Mouse (Mus musculus) kidney, embryonic 14.5 days (tissue): Measurements from ENCODE around the gene Trim40. TPM values are rescaled to one million over a fixed set of nuclear protein-coding genes. Genes with fewer than 3 reads are reported as not detected.

Source experiments
- ATAC-seq: fragments of 200-750 bp; cut with Nextera tagmentation; 2 replicates; pipeline ENCODE4 v1.8.0; 2017; ENCODE audit warnings: moderate number of reproducible peaks, mild to moderate bottlenecking, moderate TSS enrichment, moderate library complexity; ENCODE audit not compliant: low FRiP score, low TSS enrichment
- H3K27ac ChIP-seq: fragments of 300-500 bp; sonication (generic); 2 replicates; pipeline ENCODE4 v1.5.1; 2014; ENCODE audit warnings: low read depth, mild to moderate bottlenecking, low read length, moderate library complexity, mixed read lengths
- H3K27me3 ChIP-seq: fragments of 300-500 bp; sonication (generic); 2 replicates; pipeline ENCODE4 v1.6.1; 2014; ENCODE audit warnings: mild to moderate bottlenecking, low read length; ENCODE audit not compliant: control insufficient read depth, insufficient read depth
- H3K36me3 ChIP-seq: fragments of 300-500 bp; sonication (generic); 2 replicates; pipeline ENCODE4 v1.6.1; 2014; ENCODE audit warnings: low read length, mixed read lengths; ENCODE audit not compliant: control insufficient read depth, insufficient read depth
- H3K4me1 ChIP-seq: fragments of 300-500 bp; sonication (generic); 2 replicates; pipeline ENCODE4 v1.6.1; 2014; ENCODE audit warnings: low read length, mixed read lengths; ENCODE audit not compliant: control insufficient read depth, insufficient read depth
- H3K4me2 ChIP-seq: fragments of 300-500 bp; sonication (generic); replicated peaks from 2 replicates; pipeline ENCODE4 v1.6.1; 2014; ENCODE audit warnings: low read depth, mild to moderate bottlenecking, low read length
- H3K4me3 ChIP-seq: fragments of 300-500 bp; sonication (generic); 2 replicates; pipeline ENCODE4 v1.5.1; 2014; ENCODE audit warnings: mild to moderate bottlenecking, low read length
- H3K9ac ChIP-seq: fragments of 300-500 bp; sonication (generic); 2 replicates; pipeline ENCODE4 v1.6.1; 2014; ENCODE audit warnings: low read depth, mild to moderate bottlenecking, low read length, moderate library complexity
- H3K9me3 ChIP-seq: fragments of 300-500 bp; sonication (generic); 2 replicates; pipeline ENCODE4 v1.6.1; 2016; ENCODE audit warnings: low read length; ENCODE audit not compliant: control insufficient read depth
- WGBS: fragments of 180-500 bp; shearing (Covaris S2); extraction: QIAGEN DNeasy Blood & Tissue Kit; methylation state at CpG from one replicate; pipeline ENCODE4 v1.1.7; 2014; 5-methylcytosine and 5-hydroxymethylcytosine counted together
- polyA plus RNA-seq: library from polyadenylated mRNA; unstranded; fragments of >200 nt; fragmentation: Nextera tagmentation; extraction: Ambion mirVana; gene quantifications from 2 replicates; pipeline ENCODE4 v1.2.1, GENCODE M21; 2014

Trim40 gene
- polyA plus RNA-seq, 1 experiment from 2014 or later: not detected

GRCm38 (mm10) chr17:36920239-36920638 lies 30.3 kb upstream of the Trim40 start:
- Histone ChIP-seq H3K36me3 (no peaks in the 10 kb centered on the region), H3K27me3 (no peaks in the 10 kb centered on the region), H3K4me2 (no peak overlapping the region), H3K9ac (no peak overlapping the region), H3K4me3 (no peak overlapping the region), H3K9me3 (no peaks in the 10 kb centered on the region), H3K4me1 (no peaks in the 10 kb centered on the region), H3K27ac (no peak overlapping the region)
- ATAC-seq: no peak
- 42% methylated on average over 15 of the region's 15 CpGs for WGBS

GRCm38 (mm10) chr17:36915076-36915475 lies 25.2 kb upstream of the Trim40 start:
- Histone ChIP-seq H3K36me3 (no peaks in the 10 kb centered on the region), H3K9ac (no peak overlapping the region), H3K4me1 (no peaks in the 10 kb centered on the region), H3K4me2 (no peak overlapping the region), H3K9me3 (no peaks in the 10 kb centered on the region), H3K4me3 (no peak overlapping the region), H3K27me3 (no peaks in the 10 kb centered on the region), H3K27ac (no peak overlapping the region)
- 11% methylated on average over 9 of the region's 9 CpGs for WGBS
- 0 out of 2 replicates have a peak, but pooled peaks have one; percentile 12 for ATAC-seq

- 15% methylated on average over 2 of the region's 2 CpGs for whole genome bisulfite sequencing
- Histone ChIP-seq H3K27ac (no peak overlapping the region), H3K36me3 (no peaks in the 10 kb centered on the region), H3K4me1 (no peaks in the 10 kb centered on the region), H3K4me2 (no peak overlapping the region), H3K9me3 (no peaks in the 10 kb centered on the region), H3K9ac (no peak overlapping the region), H3K4me3 (no peak overlapping the region), H3K27me3 (no peaks in the 10 kb centered on the region)
- no peak for ATAC-seq
Measured at GRCm38 (mm10) chr17:36914108-36914507, 24.2 kb upstream of the Trim40 start.

DNA sequence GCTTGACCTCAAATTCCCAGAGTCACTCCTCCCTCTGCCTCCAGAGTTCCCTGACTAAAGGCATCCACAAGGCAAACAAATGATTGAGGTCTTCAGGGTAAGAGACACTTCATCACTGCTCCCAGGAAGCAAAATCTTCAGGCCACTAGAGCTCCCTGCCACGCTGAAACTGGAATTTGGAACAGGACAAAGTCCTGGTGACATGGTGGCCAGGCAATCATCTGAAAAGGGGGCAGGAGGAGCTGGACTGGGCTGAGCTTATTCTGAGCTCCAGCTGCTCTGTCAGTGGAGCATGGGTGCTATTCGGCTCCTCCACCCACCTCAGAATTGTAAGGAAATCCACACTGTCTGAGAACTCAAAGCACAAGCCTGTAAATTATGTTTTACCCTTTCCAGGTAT lies 22.1 kb upstream of the Trim40 start:
- Histone ChIP-seq H3K4me3 (no peak overlapping the region), H3K4me2 (no peak overlapping the region), H3K27me3 (no peaks in the 10 kb centered on the region), H3K9ac (no peak overlapping the region), H3K4me1 (no peaks in the 10 kb centered on the region), H3K36me3 (no peaks in the 10 kb centered on the region), H3K9me3 (no peaks in the 10 kb centered on the region), H3K27ac (no peak overlapping the region)
- WGBS: 65% methylated on average over 2 of the region's 2 CpGs
- no peak for ATAC-seq

GRCm38 (mm10) chr17:36909802-36910201 lies 19.9 kb upstream of the Trim40 start:
- Histone ChIP-seq H3K4me3 (no peak overlapping the region), H3K36me3 (no peaks in the 10 kb centered on the region), H3K4me1 (no peaks in the 10 kb centered on the region), H3K27ac (no peak overlapping the region), H3K27me3 (no peaks in the 10 kb centered on the region), H3K9ac (no peak overlapping the region), H3K9me3 (no peaks in the 10 kb centered on the region), H3K4me2 (no peak overlapping the region)
- no peak for ATAC-seq
- WGBS: 59% methylated on average over 4 of the region's 4 CpGs

DNA sequence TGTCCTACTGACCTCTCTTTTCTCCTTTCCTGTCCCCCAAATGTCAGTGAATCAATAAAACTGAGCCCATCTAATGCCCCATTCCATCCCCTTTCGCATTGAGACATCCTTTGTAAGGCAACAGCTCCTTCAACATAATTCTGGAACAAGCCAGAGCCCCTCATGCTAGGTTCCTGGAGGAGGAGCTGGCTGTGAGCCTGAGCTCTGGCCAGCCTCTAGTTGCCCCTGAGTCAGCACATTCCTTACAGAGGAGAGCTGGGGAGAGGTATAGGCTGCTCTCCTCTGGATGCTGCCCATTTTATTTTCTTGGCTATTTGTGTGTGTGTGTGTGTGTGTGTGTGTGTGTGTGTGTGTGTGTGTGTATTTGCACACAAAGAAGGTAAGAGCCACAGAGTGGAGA lies 18.3 kb upstream of the Trim40 start:
- WGBS: 54% methylated on average over 1 of the region's 1 CpGs
- no peaks in the 10 kb centered on the region for H3K9me3 ChIP-seq
- no peak overlapping the region for H3K4me2 ChIP-seq
- H3K4me3 ChIP-seq: no peak overlapping the region
- H3K27ac ChIP-seq: no peak overlapping the region
- no peaks in the 10 kb centered on the region for H3K4me1 ChIP-seq
- H3K36me3 ChIP-seq: no peaks in the 10 kb centered on the region
- H3K9ac ChIP-seq: no peak overlapping the region
- no peak for ATAC-seq
- no peaks in the 10 kb centered on the region for H3K27me3 ChIP-seq

- Histone ChIP-seq H3K27me3 (no peaks in the 10 kb centered on the region), H3K4me2 (no peak overlapping the region), H3K9ac (no peak overlapping the region), H3K4me1 (no peaks in the 10 kb centered on the region), H3K4me3 (no peak overlapping the region), H3K27ac (no peak overlapping the region), H3K9me3 (no peaks in the 10 kb centered on the region), H3K36me3 (no peaks in the 10 kb centered on the region)
- WGBS: 81% methylated on average over 3 of the region's 3 CpGs
- no peak for ATAC-seq
Measured at GRCm38 (mm10) chr17:36903651-36904050, 13.7 kb upstream of the Trim40 start.

DNA sequence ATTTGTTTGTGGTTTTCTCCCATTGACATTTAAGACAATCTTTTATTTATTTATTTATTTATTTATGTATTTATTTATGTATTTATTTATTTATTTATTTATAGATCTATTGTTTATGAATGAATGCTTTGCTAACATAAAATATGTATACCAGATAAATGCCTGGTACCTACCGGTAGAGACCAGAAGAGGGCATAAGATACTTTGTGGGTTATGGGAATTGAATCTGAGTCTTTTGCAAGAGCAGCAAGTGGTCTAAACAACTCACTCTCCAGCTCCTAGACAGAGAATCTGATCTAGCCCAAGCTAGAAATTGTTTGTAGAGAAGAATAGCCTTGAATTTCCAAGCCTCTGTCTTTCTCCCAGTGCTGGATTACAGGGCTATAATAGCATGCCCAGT lies 10.8 kb upstream of the Trim40 start:
- Histone ChIP-seq H3K27ac (no peak overlapping the region), H3K4me2 (no peak overlapping the region), H3K27me3 (no peaks in the 10 kb centered on the region), H3K4me1 (no peaks in the 10 kb centered on the region), H3K9me3 (no peaks in the 10 kb centered on the region), H3K9ac (no peak overlapping the region), H3K36me3 (no peaks in the 10 kb centered on the region), H3K4me3 (no peak overlapping the region)
- WGBS: 42% methylated on average over 1 of the region's 1 CpGs
- ATAC-seq: no peak

DNA sequence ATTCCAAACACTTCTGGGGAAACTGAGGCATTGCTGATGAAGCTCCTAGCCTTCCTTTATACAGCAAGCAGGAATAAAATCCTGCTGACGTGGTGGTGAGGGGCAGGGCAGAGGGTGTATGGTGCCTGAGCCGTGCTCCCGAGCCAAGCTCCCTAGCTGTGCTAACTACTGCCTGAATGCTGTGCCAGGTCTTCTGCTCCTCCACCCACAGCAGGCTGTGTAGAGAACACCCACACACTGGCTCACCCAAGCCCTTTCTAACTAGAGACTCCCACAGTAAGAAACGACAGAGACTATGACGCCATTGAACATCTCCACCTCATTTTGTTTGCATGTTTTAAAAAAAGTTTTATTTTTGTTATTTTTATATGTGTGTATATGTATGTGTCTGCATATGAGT lies 10.1 kb upstream of the Trim40 start:
- WGBS: 87% methylated on average over 5 of the region's 5 CpGs
- no peak overlapping the region for H3K9ac ChIP-seq
- H3K27me3 ChIP-seq: no peaks in the 10 kb centered on the region
- H3K27ac ChIP-seq: no peak overlapping the region
- H3K36me3 ChIP-seq: no peaks in the 10 kb centered on the region
- no peaks in the 10 kb centered on the region for H3K9me3 ChIP-seq
- no peak overlapping the region for H3K4me2 ChIP-seq
- H3K4me1 ChIP-seq: no peaks in the 10 kb centered on the region
- H3K4me3 ChIP-seq: no peak overlapping the region
- ATAC-seq: no peak

DNA sequence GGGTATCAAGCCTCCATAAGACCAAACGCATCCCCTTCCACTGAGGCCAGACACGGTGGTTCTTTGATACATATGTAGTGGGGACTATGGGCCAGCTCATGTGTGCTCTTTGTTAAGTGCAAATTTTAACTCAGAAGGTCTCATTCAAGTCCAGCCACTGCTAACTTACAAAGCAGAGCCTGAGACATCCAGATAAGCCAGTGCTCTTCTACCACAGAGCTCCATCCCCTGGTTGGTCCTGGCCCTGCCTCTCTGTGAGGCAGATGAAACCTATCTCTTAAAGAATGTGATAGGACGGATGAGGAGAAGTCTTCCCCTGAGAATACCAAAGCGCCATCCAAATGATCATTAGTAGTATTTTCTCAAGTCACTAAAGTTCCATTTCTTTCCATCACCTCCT lies 9.5 kb upstream of the Trim40 start:
- H3K4me1 ChIP-seq: no peaks in the 10 kb centered on the region
- 88% methylated on average over 4 of the region's 4 CpGs for WGBS
- ATAC-seq: no peak
- H3K27me3 ChIP-seq: no peaks in the 10 kb centered on the region
- no peak overlapping the region for H3K9ac ChIP-seq
- H3K9me3 ChIP-seq: no peaks in the 10 kb centered on the region
- H3K27ac ChIP-seq: no peak overlapping the region
- no peak overlapping the region for H3K4me3 ChIP-seq
- no peaks in the 10 kb centered on the region for H3K36me3 ChIP-seq
- H3K4me2 ChIP-seq: no peak overlapping the region
